Mouse (Mus musculus) hindbrain, postnatal 0 days (tissue): ENCODE measurements around the gene BC017158. TPM values are rescaled to one million over a fixed set of nuclear protein-coding genes. Genes with fewer than 3 reads are reported as not detected.
A peak's percentile ranks its signal among the peaks of the same experiment; 100 is the strongest.

Experiments
- ATAC-seq: fragments of 200-750 bp; cut with Nextera tagmentation; 2 replicates; pipeline ENCODE4 v1.8.0; 2017; ENCODE audit warnings: mild to moderate bottlenecking, moderate TSS enrichment, moderate library complexity
- DNase-seq: peaks from one replicate; pipeline ENCODE4 v3.0.0-alpha.2; 2015; ENCODE audit warnings: low spot score
- H3K27ac ChIP-seq: fragments of 300-500 bp; sonication (generic); 2 replicates; pipeline ENCODE4 v1.5.1; 2014; ENCODE audit warnings: mild to moderate bottlenecking
- H3K27me3 ChIP-seq: fragments of 300-500 bp; sonication (generic); 2 replicates; pipeline ENCODE4 v1.6.1; 2014; ENCODE audit warnings: low read length, mixed read lengths; ENCODE audit not compliant: insufficient read depth
- H3K36me3 ChIP-seq: fragments of 300-500 bp; sonication (generic); 2 replicates; pipeline ENCODE4 v1.6.1; 2014; ENCODE audit warnings: low read length, mixed read lengths; ENCODE audit not compliant: insufficient read depth
- H3K4me1 ChIP-seq: fragments of 300-500 bp; sonication (generic); 2 replicates; pipeline ENCODE4 v1.6.1; 2014; ENCODE audit warnings: antibody characterized with exemption, low read length, mixed read lengths; ENCODE audit not compliant: insufficient read depth
- H3K4me2 ChIP-seq: fragments of 300-500 bp; sonication (generic); 2 replicates; pipeline ENCODE4 v1.6.1; 2014; ENCODE audit warnings: low read depth, mild to moderate bottlenecking, low read length, moderate library complexity, mixed read lengths
- H3K4me3 ChIP-seq: fragments of 300-500 bp; sonication (generic); 2 replicates; pipeline ENCODE4 v1.5.1; 2014; ENCODE audit warnings: low read length
- H3K9ac ChIP-seq: fragments of 300-500 bp; sonication (generic); replicated peaks from 2 replicates; pipeline ENCODE4 v1.6.1; 2014; ENCODE audit warnings: mild to moderate bottlenecking, low read length, moderate library complexity, mixed read lengths
- H3K9me3 ChIP-seq: fragments of 300-500 bp; sonication (generic); 2 replicates; pipeline ENCODE4 v1.6.1; 2016; ENCODE audit warnings: low read length, mixed read lengths
- CTCF ChIP-seq: IDR thresholded peaks from 2 replicates; pipeline ENCODE4 v1.5.1; 2016; ENCODE audit warnings: antibody characterized with exemption, control low read depth, low read depth
- WGBS: fragments of 180-500 bp; shearing (Covaris S2); extraction: QIAGEN DNeasy Blood & Tissue Kit; methylation state at CpG from one replicate; pipeline ENCODE4 v1.1.7; 2014; 5-methylcytosine and 5-hydroxymethylcytosine counted together
- polyA plus RNA-seq: library from polyadenylated mRNA; unstranded; fragments of >200 nt; fragmentation: Nextera tagmentation; extraction: Ambion mirVana; gene quantifications from 2 replicates; pipeline ENCODE4 v1.2.1, GENCODE M21; 2015
- total RNA-seq: library from RNA; depleted of rRNA; stranded (reverse); fragments of >200 nt; gene quantifications from 2 replicates; pipeline ENCODE4 v1.2.3, GENCODE M21; 2014

Gene BC017158
- total and polyA plus RNA-seq, 2 experiments from 2014 or later, result 16.8 to 35.1 TPM

GRCm38 (mm10) chr7:128281765-128282164 lies 16.2 kb downstream of the BC017158 start:
- TF ChIP-seq CTCF, result no peak
- Histone ChIP-seq H3K36me3 (peaks cover 19% of the 10 kb centered on the region), H3K9me3 (no peaks in the 10 kb centered on the region), H3K4me3 (no peak overlapping the region), H3K9ac (no peak overlapping the region), H3K4me1 (no peaks in the 10 kb centered on the region), H3K4me2 (no peak overlapping the region), H3K27me3 (no peaks in the 10 kb centered on the region), H3K27ac (no peak overlapping the region)
- DNase-seq (no peak), ATAC-seq (no peak)
- 85% methylated on average over 11 of the region's 11 CpGs for WGBS

DNA sequence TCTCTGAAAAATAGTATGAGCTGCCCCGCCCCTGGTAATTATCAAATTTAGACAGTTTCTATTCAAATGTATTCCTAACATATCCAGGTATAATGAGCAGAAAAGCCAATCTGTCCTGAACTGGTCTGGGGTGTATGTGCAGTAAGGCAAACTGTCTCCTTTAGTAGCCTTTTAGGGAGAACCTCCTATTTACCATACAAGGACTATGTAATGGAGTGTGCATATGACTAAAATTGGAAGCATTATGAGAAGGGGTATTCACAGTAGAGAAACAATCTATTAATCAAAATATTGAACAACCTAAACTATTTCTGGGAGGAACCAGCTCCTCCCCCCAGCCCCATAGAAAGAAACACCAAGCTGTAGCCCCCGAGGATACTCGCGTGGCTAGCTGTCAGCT lies 18.2 kb downstream of the BC017158 start:
- no peak for TF ChIP-seq CTCF
- ATAC-seq (no peak), DNase-seq (no peak)
- Histone ChIP-seq H3K4me1 (no peaks in the 10 kb centered on the region), H3K9me3 (no peaks in the 10 kb centered on the region), H3K27me3 (no peaks in the 10 kb centered on the region), H3K36me3 (peaks cover 33% of the 10 kb centered on the region), H3K9ac (no peak overlapping the region), H3K27ac (no peak overlapping the region), H3K4me3 (no peak overlapping the region), H3K4me2 (no peak overlapping the region)
- 91% methylated on average over 4 of the region's 4 CpGs for WGBS

DNA sequence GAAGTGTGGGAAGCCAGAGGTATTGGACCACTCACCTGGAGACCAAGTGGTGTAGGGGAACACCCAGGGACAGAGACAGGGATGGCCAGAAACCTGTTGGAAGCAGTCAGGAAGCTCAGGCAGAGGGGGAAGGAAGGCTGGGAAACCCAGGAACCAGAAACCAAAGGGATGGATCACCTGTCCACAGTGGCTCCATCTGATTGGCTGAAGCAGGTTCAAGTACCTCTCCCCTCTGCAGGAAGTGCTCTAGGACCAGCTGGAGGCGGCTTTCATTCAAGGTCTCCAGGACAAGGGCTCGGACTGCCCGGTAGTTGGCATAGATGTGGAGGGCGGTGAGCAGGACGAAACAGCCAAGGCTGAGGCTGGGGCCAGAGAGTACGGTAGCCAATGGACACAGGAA lies 21.9 kb downstream of the BC017158 start:
- Histone ChIP-seq H3K27me3 (no peaks in the 10 kb centered on the region), H3K4me2 (no peak overlapping the region), H3K4me3 (no peak overlapping the region), H3K9ac (no peak overlapping the region), H3K27ac (no peak overlapping the region), H3K9me3 (no peaks in the 10 kb centered on the region), H3K4me1 (no peaks in the 10 kb centered on the region), H3K36me3 (peaks cover 50% of the 10 kb centered on the region)
- 93% methylated on average over 6 of the region's 6 CpGs for WGBS
- DNase-seq (no peak), ATAC-seq (no peak)
- no peak for TF ChIP-seq CTCF

GRCm38 (mm10) chr7:128271496-128271895 lies 26.5 kb downstream of the BC017158 start:
- no peaks in the 10 kb centered on the region for H3K27me3 ChIP-seq
- H3K9ac ChIP-seq, result no peak overlapping the region
- H3K27ac ChIP-seq, result no peak overlapping the region
- no peak overlapping the region for H3K4me2 ChIP-seq
- H3K9me3 ChIP-seq, result no peaks in the 10 kb centered on the region
- peaks cover 33% of the 10 kb centered on the region for H3K36me3 ChIP-seq
- DNase-seq (no peak), ATAC-seq (no peak)
- H3K4me3 ChIP-seq, result no peak overlapping the region
- 97% methylated on average over 9 of the region's 9 CpGs for WGBS
- H3K4me1 ChIP-seq, result no peaks in the 10 kb centered on the region
- TF ChIP-seq CTCF, result no peak

- Histone ChIP-seq H3K4me2 (no peak overlapping the region), H3K36me3 (peaks cover 22% of the 10 kb centered on the region), H3K9ac (no peak overlapping the region), H3K4me3 (no peak overlapping the region), H3K9me3 (no peaks in the 10 kb centered on the region), H3K27ac (no peak overlapping the region), H3K27me3 (no peaks in the 10 kb centered on the region), H3K4me1 (no peaks in the 10 kb centered on the region)
- DNase-seq (no peak), ATAC-seq (0 out of 2 replicates have a peak, but pooled peaks have one; percentile 35)
- WGBS, result 56% methylated on average over 13 of the region's 13 CpGs
- TF ChIP-seq CTCF, result no peak
Measured at GRCm38 (mm10) chr7:128270431-128270850, 27.5 kb downstream of the BC017158 start.

DNA sequence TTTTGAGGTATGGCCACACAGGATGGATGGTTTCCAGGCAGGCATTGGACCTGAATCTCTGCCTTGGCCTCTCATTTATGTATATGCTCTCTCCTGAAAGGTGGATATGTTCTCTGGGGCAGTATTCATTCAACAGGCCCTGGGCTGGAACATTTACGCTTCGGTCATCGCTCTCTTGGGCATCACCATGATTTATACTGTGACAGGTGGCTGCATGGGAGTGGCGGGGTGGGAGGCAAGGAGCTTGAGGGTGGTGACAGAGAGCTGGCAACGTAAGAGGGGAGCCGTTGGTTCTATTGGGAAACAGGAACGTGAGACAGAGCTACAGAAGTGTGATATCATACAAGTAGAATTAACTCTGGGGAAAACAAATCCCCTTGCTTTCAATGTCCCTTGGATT lies 30.2 kb downstream of the BC017158 start:
- whole genome bisulfite sequencing, result 85% methylated on average over 7 of the region's 7 CpGs
- Histone ChIP-seq H3K9ac (no peak overlapping the region), H3K27ac (no peak overlapping the region), H3K9me3 (no peaks in the 10 kb centered on the region), H3K36me3 (no peaks in the 10 kb centered on the region; the same call in 1 of the 2 replicates), H3K4me1 (no peaks in the 10 kb centered on the region), H3K4me3 (no peak overlapping the region), H3K27me3 (no peaks in the 10 kb centered on the region), H3K4me2 (no peak overlapping the region)
- no peak for ATAC-seq
- no peak for TF ChIP-seq CTCF
- no peak for DNase-seq

DNA sequence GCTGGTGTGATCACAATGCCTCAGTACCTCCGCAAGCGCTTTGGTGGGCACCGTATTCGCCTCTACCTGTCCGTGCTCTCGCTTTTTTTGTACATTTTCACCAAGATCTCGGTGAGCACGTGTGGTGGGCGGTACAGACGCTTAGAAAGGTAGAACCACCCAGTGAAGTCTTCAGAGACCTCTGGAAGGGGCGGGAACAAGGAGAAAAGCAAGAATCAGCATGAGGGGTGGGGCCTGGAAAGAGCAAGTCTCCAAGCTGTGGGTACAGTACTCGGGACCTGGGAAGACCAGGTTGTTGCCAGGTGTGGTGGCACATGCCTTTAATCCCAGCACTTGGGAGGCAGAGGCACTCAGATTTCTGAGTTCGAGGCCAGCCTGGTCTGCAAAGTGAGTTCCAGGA lies 30.6 kb downstream of the BC017158 start:
- Histone ChIP-seq H3K9me3 (no peaks in the 10 kb centered on the region), H3K36me3 (no peaks in the 10 kb centered on the region; the same call in 1 of the 2 replicates), H3K4me2 (no peak overlapping the region), H3K9ac (no peak overlapping the region), H3K27ac (no peak overlapping the region), H3K27me3 (no peaks in the 10 kb centered on the region), H3K4me3 (no peak overlapping the region), H3K4me1 (no peaks in the 10 kb centered on the region)
- DNase-seq (no peak), ATAC-seq (no peak)
- WGBS, result 69% methylated on average over 13 of the region's 13 CpGs
- TF ChIP-seq CTCF, result no peak
